Mouse (Mus musculus): Measurements from ENCODE around the gene Sorcs1.

Gene Sorcs1

GRCm38 (mm10) chr19:50418962-50419720 is 259.3 kb downstream of the Sorcs1 start:
- DNase-seq (ENCODE audit: low read depth), result no peak

DNA sequence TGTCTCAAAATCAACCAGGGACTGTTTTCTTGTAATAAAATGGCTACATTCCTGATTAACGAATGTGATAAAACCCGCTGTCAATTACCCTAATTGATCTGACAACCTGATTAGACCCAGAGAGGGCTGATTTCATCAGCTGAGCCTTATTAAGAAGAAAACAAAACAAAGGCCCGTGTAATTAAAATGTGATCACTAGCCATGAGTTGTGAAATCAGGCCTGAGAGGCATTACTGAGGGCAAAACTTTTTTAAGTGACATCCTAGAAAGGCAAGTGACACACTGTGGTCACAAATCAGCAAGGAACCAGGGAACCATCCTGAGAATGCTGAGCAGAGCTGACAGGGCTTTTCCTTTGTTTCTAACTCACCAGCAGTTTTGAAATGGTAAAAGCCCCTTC is 267.9 kb downstream of the Sorcs1 start:
- DNase-seq (ENCODE audit: low read depth), result no peak

- no peak for DNase-seq (ENCODE audit: low read depth)
Observed at GRCm38 (mm10) chr19:50398341-50398740, 280.1 kb downstream of the Sorcs1 start.

DNA sequence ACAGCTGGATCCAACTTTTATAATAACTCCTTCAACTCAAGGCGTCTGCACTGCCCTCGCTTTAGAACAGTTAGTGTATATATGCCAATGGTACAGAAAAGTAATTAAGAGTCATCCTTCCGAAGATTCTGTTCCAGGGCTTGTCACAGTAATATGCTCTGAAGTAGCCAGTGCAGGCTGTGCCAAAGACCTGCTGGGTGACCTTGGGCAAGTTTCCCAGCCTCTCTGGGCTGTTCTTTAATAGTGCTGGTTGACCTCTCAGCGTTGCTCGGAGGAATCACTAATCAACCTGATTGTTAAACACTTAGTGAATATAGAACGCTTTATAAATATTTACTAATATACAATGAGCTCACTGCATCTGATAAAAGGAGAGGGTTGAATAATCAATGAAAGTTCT is 282.7 kb downstream of the Sorcs1 start:
- no peak for DNase-seq (ENCODE audit: low read depth)

GRCm38 (mm10) chr19:50394101-50394500 is 284.3 kb downstream of the Sorcs1 start:
- no peak for DNase-seq (ENCODE audit: low read depth)

DNA sequence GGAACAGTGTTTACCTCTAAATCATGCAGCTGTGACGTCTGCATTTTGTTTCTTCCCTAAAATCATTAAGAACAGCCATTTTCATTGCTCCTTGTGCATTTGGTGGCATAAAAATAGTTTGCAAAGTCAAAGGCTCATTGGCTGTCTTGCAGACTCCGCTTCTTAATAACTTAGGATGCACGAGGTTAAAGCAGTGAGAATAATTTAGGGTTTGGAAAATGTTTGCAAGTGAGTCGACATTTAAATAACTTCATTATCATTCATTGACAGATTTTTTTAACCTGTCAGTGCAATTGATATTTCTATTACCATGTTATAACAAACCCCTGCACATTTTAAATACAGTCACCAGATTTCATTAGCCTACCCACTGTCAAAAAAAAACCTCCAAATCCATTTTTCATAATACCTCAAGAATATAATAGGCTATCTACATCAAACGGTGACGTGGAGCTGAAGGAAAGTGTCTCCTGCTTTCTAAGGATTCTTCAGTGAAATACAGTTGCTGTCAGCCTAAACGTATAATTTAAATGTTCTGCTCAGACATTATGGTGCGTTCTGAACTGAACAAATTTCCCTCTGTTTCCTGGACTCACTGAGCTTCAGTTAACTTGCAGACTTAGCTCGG is 288.4 kb downstream of the Sorcs1 start:
- no peak for DNase-seq (ENCODE audit: low read depth)

- DNase-seq (ENCODE audit: low read depth), result no peak
Observed at GRCm38 (mm10) chr19:50378901-50379300, 299.5 kb downstream of the Sorcs1 start.

- no peak for DNase-seq (ENCODE audit: low read depth)
Observed at GRCm38 (mm10) chr19:50374751-50375150, 303.7 kb downstream of the Sorcs1 start.

DNA sequence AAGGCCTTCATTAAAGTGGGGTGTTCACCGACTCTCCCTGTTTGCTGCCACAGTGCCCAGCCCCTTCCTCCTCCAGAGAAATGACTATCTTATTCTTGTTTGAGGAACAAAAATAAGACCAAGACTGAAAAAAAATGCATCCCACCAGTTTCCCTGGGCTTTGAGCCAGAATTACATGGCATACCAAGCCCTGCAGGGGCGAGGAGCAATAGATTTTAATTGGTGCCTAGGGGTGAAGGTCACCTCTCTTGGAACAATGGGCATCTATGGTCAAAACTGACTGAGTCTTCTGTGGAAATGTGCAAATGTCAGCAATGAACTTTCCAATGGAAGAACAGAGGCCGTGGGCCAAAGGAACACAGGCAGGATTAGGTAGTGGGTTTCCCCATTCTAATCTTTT is 312.0 kb downstream of the Sorcs1 start:
- no peak for DNase-seq (ENCODE audit: low read depth)

GRCm38 (mm10) chr19:50362655-50363500 is 315.6 kb downstream of the Sorcs1 start:
- no peak for DNase-seq (ENCODE audit: low read depth)

- no peak for DNase-seq (ENCODE audit: low read depth)
Observed at GRCm38 (mm10) chr19:50358561-50358960, 319.9 kb downstream of the Sorcs1 start.

DNA sequence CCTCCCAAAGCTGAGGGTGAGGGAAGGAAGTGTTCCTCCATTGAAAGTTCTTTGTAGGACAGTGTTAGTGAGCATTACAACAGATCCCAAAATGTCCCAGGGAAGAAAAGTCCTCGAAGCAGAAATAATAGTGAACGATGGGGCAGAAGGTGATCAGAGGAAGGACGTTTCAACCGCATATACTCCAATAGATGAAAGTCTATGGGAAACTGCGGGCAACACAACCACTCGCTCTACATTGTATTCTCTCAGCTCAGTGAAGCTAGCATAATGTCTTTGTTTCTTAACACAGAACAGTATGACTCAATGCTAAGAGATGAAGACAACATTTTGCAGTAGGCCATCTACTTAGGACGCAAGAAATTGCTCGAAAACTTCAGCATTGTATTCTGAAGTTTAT is 339.2 kb downstream of the Sorcs1 start:
- DNase-seq (ENCODE audit: low read depth), result no peak

DNA sequence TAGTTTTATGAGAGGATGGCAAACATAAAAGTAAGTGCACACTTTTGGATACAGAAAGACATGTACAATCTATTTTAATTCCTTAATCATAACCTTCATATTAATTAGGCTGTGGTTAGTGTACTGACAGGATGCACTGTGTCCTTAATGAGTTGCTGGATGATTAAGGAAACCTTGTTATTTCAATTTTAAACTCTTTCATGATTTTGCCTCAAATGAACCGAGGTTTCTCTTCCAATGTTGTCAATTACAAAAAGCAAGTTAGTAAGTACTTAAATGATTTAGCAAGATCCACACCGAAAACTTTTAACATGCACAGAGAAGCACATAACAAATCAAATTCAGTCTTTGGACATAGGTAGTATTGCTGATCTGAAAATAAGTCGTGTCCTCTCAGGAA is 341.7 kb downstream of the Sorcs1 start:
- DNase-seq (ENCODE audit: low read depth), result no peak

DNA sequence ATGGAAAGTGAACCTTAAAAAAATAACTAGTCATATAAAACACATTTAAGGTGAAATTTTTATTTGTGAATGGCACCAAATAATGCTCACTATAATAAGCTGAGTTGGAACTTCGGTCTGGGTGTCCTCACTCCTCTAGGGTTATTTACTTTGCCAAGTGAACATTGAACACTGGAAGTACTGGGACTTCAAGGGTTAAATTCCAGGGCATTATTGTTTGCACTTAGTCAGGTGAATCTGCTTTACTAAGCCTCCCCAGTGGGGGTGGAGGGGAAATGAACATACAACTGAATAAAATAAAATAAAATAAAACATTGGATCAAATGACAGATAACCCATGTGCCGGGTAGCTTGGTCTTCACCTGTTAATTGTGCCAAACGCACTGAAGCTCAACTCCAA is 347.3 kb downstream of the Sorcs1 start:
- no peak for DNase-seq (ENCODE audit: low read depth)

DNA sequence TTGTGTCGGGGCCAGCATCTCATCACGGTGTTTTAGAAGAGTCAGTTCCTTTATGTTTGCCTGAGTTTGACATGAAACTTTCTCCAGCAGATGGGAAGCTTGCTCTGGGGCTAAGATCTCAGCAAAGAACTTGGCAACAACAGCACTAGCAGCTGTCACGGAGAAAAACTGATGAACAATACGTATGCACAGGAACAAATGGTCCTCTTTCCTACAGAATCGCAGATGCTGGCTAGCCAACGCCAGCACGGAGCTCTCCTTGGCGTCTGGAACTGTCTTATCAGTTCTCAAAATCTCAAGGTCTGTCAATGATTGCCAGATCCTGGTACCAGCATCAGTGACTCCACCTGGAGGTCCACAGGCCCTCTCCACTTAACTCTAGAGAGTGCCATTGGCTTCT is 350.6 kb downstream of the Sorcs1 start:
- DNase-seq (ENCODE audit: low read depth), result no peak

- DNase-seq (ENCODE audit: low read depth), result no peak
Observed at GRCm38 (mm10) chr19:50326151-50326550, 352.3 kb downstream of the Sorcs1 start.

GRCm38 (mm10) chr19:50325686-50326085 is 352.8 kb downstream of the Sorcs1 start:
- DNase-seq (ENCODE audit: low read depth), result no peak

DNA sequence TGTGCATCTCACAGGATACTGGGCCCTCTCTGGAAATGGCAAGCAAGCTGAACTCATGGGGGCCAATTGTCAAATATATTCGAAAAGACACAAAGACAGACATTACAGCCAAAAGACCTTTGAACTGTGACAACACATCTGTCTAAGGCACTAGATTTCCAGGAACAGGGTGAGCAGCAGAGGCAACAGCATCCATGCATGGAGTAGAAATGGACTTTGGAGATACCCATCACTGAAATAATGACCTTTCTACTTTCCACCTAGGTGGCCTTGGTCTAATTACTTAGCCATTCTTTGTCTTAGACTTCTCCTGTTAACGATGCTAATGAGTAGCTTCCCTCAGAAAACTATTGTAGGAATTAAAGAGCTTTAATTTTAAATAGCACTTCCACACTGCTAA is 371.4 kb downstream of the Sorcs1 start:
- DNase-seq (ENCODE audit: low read depth), result no peak

DNA sequence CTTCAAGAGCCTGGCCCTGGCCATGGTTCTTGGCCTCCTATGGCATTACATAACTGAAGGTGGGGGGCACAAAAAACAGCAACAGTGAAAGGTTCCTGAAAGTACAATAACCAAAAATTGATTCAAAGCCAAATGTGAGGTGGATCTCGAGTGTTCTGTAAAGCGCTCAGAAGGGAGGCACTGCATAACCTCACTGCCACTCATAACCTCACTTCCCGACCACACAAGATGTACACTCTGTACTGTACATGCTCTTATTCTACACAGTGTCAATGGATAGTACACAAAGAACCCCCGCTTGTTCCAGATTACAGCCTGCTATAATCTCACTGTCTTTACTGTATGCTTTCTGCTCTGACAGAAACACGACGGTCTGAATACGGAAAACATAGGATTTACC is 384.2 kb downstream of the Sorcs1 start:
- DNase-seq (ENCODE audit: low read depth), result no peak

DNA sequence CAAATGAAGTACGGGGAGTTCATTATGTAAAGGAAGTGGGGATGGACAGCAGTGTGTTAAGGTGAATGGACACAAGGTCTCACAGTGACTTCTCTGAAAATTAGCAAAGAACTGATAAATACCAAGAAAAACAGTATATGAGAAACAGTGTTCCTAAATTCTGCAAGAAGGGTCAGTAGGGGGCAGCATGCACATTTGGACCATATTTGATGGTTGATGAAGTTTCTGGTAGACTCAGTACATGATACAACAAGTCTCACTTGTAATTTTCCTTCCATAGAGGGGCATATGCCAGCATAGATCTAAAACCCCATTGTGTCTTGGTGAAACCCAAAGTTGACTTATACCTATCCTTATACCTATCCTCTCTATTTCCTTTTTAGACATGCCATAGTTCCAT is 414.0 kb downstream of the Sorcs1 start:
- DNase-seq (ENCODE audit: low read depth), result no peak

DNA sequence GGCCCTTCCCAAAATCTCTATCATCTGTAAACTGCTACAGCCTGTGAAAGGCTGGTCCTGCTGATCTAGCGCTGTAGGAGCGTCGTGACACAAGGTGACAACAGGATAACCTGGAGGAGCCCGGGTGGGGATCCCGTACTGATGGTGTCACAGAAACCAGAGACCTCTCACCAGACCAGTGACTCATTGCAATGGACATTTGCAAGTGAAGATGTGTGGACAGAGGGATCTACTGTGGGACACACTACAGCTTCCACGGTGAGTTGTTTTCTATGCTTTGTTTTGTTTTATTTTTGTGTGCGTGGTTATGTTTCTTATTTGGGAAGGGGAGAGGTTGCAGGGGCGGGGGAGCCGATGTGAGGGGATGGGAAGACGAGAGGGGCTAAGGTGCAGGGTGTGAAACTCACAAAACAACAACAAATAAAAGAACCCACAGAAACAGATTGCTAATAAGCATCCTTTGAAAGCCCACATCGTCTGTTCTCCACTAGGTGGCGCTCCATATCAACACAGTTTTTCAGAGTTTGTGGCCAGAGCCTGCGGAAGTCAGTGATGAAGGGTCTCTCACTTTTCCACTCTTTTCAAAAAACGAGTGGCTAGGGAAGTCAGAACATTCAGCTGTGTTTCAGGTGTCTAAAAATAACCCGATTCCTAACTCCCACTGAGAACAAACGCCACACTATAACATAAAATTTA is 419.6 kb downstream of the Sorcs1 start:
- no peak for DNase-seq (ENCODE audit: low read depth)

- no peak for DNase-seq (ENCODE audit: low read depth)
Observed at GRCm38 (mm10) chr19:50220476-50220875, 458.0 kb downstream of the Sorcs1 start.
